Mouse (Mus musculus) thymus, adult 2 months (tissue): ENCODE results near the gene Foxd1. TPM values are rescaled to one million over a fixed set of nuclear protein-coding genes. Genes with fewer than 3 reads are reported as not detected.

Experiments used
- DNase-seq: peaks from one replicate; pipeline ENCODE4 v3.0.0; 2021
- H3K27ac ChIP-seq: fragments of 200-500 bp; 2 replicates; pipeline ENCODE4 v1.5.1; 2012; ENCODE audit warnings: low read length, control low read depth; ENCODE audit not compliant: control insufficient read depth, insufficient read depth
- H3K27me3 ChIP-seq: fragments of 200-500 bp; 2 replicates; pipeline ENCODE4 v1.6.1; 2012; ENCODE audit warnings: mild to moderate bottlenecking, low read length, moderate library complexity, mixed read lengths; ENCODE audit not compliant: control insufficient read depth, insufficient read depth
- H3K36me3 ChIP-seq: fragments of 200-500 bp; 2 replicates; pipeline ENCODE4 v1.6.1; 2012; ENCODE audit warnings: mild to moderate bottlenecking, low read length, moderate library complexity; ENCODE audit not compliant: control insufficient read depth, insufficient read depth
- H3K4me1 ChIP-seq: fragments of 200-500 bp; replicated peaks from 2 replicates; pipeline ENCODE4 v1.6.1; 2012; ENCODE audit warnings: low read length; ENCODE audit not compliant: control insufficient read depth, insufficient read depth
- H3K4me3 ChIP-seq: fragments of 200-500 bp; 2 replicates; pipeline ENCODE4 v1.5.1; 2012; ENCODE audit warnings: mild to moderate bottlenecking, low read length, control low read depth, moderate library complexity; ENCODE audit not compliant: control insufficient read depth, insufficient read depth
- CTCF ChIP-seq: fragments of 200-500 bp; IDR thresholded peaks from 2 replicates; pipeline ENCODE4 v1.5.1; 2012; ENCODE audit warnings: mild to moderate bottlenecking, control low read depth, low read length, moderate library complexity, borderline replicate concordance; ENCODE audit not compliant: control insufficient read depth, poor library complexity, insufficient read depth; ENCODE audit errors: extremely low read depth
- POLR2A ChIP-seq: fragments of 200-500 bp; IDR thresholded peaks from 2 replicates; pipeline ENCODE4 v1.6.1; 2012; ENCODE audit warnings: mild to moderate bottlenecking, low read length, control low read depth, moderate library complexity; ENCODE audit not compliant: control insufficient read depth, poor library complexity, insufficient read depth; ENCODE audit errors: extremely low read depth
- WGBS: fragments of 180-500 bp; shearing (Covaris S2); methylation state at CpG from one replicate; pipeline ENCODE4 v1.1.7; 2018; 5-methylcytosine and 5-hydroxymethylcytosine counted together
- polyA plus RNA-seq: library from polyadenylated mRNA; depleted of rRNA; stranded (reverse); fragments of >200 nt; gene quantifications from 2 replicates; pipeline ENCODE4 v1.2.3, GENCODE M21; 2012

Foxd1 gene
- polyA plus RNA-seq, 1 experiment = 0.03 TPM

GRCm38 (mm10) chr13:98377746-98378145 lies 23.7 kb downstream of the Foxd1 start:
- Histone ChIP-seq H3K4me1 (no peaks in the 10 kb centered on the region), H3K36me3 (no peaks in the 10 kb centered on the region), H3K27ac (no peak overlapping the region), H3K27me3 (no peaks in the 10 kb centered on the region), H3K4me3 (no peak overlapping the region)
- no peak for TF ChIP-seq CTCF
- TF ChIP-seq POLR2A = no peak
- 87% methylated on average over 3 of the region's 3 CpGs for WGBS
- no peak for DNase-seq

- Histone ChIP-seq H3K4me1 (no peaks in the 10 kb centered on the region), H3K4me3 (no peak overlapping the region), H3K27me3 (no peaks in the 10 kb centered on the region), H3K27ac (no peak overlapping the region), H3K36me3 (no peaks in the 10 kb centered on the region)
- DNase-seq = no peak
- no peak for TF ChIP-seq POLR2A
- TF ChIP-seq CTCF = no peak
- WGBS = 88% methylated on average over 4 of the region's 4 CpGs
Observed at GRCm38 (mm10) chr13:98382751-98383150, 28.7 kb downstream of the Foxd1 start.

GRCm38 (mm10) chr13:98383911-98384498 lies 30.0 kb downstream of the Foxd1 start:
- Histone ChIP-seq H3K4me1 (no peaks in the 10 kb centered on the region), H3K36me3 (no peaks in the 10 kb centered on the region), H3K27ac (no peak overlapping the region), H3K27me3 (no peaks in the 10 kb centered on the region), H3K4me3 (no peak overlapping the region)
- TF ChIP-seq POLR2A (no peak), CTCF (no peak)
- WGBS = 91% methylated on average over 16 of the region's 16 CpGs
- DNase-seq = no peak

GRCm38 (mm10) chr13:98385877-98386276 lies 31.8 kb downstream of the Foxd1 start:
- Histone ChIP-seq H3K4me1 (no peaks in the 10 kb centered on the region), H3K4me3 (no peak overlapping the region), H3K27ac (no peak overlapping the region), H3K27me3 (no peaks in the 10 kb centered on the region), H3K36me3 (no peaks in the 10 kb centered on the region)
- WGBS = 65% methylated on average over 2 of the region's 2 CpGs
- TF ChIP-seq CTCF (no peak), POLR2A (no peak)
- no peak for DNase-seq

GRCm38 (mm10) chr13:98389092-98389491 lies 35.0 kb downstream of the Foxd1 start:
- TF ChIP-seq POLR2A (no peak), CTCF (no peak)
- Histone ChIP-seq H3K4me3 (no peak overlapping the region), H3K27ac (no peak overlapping the region), H3K27me3 (peaks cover 7% of the 10 kb centered on the region), H3K4me1 (no peaks in the 10 kb centered on the region), H3K36me3 (no peaks in the 10 kb centered on the region)
- no peak for DNase-seq
- 51% methylated on average over 1 of the region's 1 CpGs for WGBS

GRCm38 (mm10) chr13:98390363-98390762 lies 36.3 kb downstream of the Foxd1 start:
- TF ChIP-seq CTCF (no peak), POLR2A (no peak)
- H3K4me1 ChIP-seq = no peaks in the 10 kb centered on the region
- no peaks in the 10 kb centered on the region for H3K36me3 ChIP-seq
- no peak overlapping the region for H3K4me3 ChIP-seq
- H3K27me3 ChIP-seq = peaks cover 7% of the 10 kb centered on the region
- 18% methylated on average over 6 of the region's 6 CpGs for WGBS
- H3K27ac ChIP-seq = no peak overlapping the region
- DNase-seq = no peak
